9 mouse cellular contexts compared by ENCODE assay signal in genomic region chr10:94210718-94211618, GRCm38 (mm10). TPM values are rescaled to one million over a fixed set of nuclear protein-coding genes. Genes with fewer than 3 reads are reported as not detected.
DNase-seq lines count a peak whose midpoint lies in the region; ATAC-seq and TF ChIP-seq lines count a peak whose summit lies in the region.
"Had no signal": no experiment of that assay in that cellular context is flagged by ENCODE, and none has a peak within 500 bp of the region (broad histone marks: within the 10 kb centered on the region; RNA-seq: fewer than 3 reads in every experiment).

No protein-coding gene starts in this region.

- H3K4me1 ChIP-seq in neural tube, embryonic 12.5 days, result 0 out of 2 replicates have a peak, but pooled peaks cover 4% of the 10 kb centered on the region
- H3K4me1 ChIP-seq in hindbrain, embryonic 14.5 days (replicated peaks; ENCODE audit: control insufficient read depth, insufficient read depth, low read length), result 0 out of 2 replicates have a peak, but pooled peaks cover 5% of the 10 kb centered on the region

- intact Hi-C loops in gastrocnemius, adult 2 months (cut with DNase I), result no loop called here

- peaks cover 38% of the 10 kb centered on the region for H3K36me3 ChIP-seq in neural tube, embryonic 12.5 days
- H3K36me3 ChIP-seq in hindbrain, embryonic 14.5 days (replicated peaks; ENCODE audit: control insufficient read depth, insufficient read depth), result peaks cover 38% of the 10 kb centered on the region

- H3K27me3 ChIP-seq in neural tube, embryonic 12.5 days (replicated peaks), result no peaks in the 10 kb centered on the region
- H3K27me3 ChIP-seq in hindbrain, embryonic 14.5 days (ENCODE audit: control insufficient read depth, insufficient read depth, low read length), result no peaks in the 10 kb centered on the region

- no peak for DNase-seq in gastrocnemius, adult 2 months
- no peak for DNase-seq in gastrocnemius, postnatal 10 days
- DNase-seq in neural tube, embryonic 10.5 days (ENCODE audit: extremely low spot score, low spot score), result no peak
- peak; percentile 75 for DNase-seq in hindbrain, embryonic 14.5 days (ENCODE audit: low spot score)
- DNase-seq in retina, embryonic 14.5 days (ENCODE audit: low spot score), result peak; percentile 46
- no peak for DNase-seq in kidney, postnatal 4 days
- no peak for DNase-seq in c-Kit-positive CD71-positive TER-119-positive erythroid progenitor cells, embryonic 14.5 days (ENCODE audit: low spot score)
- DNase-seq: gastrocnemius, postnatal 36 days had no signal

- no peaks in the 10 kb centered on the region for H3K9me3 ChIP-seq in neural tube, embryonic 12.5 days
- H3K9me3 ChIP-seq in hindbrain, embryonic 14.5 days (ENCODE audit: control insufficient read depth, low read length), result no peaks in the 10 kb centered on the region

- H3K27ac ChIP-seq in gastrocnemius, adult 2 months, result no peak overlapping the region
- no peak overlapping the region for H3K27ac ChIP-seq in neural tube, embryonic 12.5 days
- peak overlapping the region; percentile 53 for H3K27ac ChIP-seq in hindbrain, embryonic 14.5 days

- TF ChIP-seq CTCF in gastrocnemius, adult 2 months (IDR thresholded peaks at IDR 0.05), result peak; percentile 38

- 70% methylated on average over 6 of the region's 6 CpGs for WGBS in neural tube, embryonic 12.5 days
- WGBS in hindbrain, embryonic 14.5 days, result 55% methylated on average over 6 of the region's 6 CpGs

- no peak overlapping the region for H3K4me2 ChIP-seq in neural tube, embryonic 12.5 days (replicated peaks)
- H3K4me2 ChIP-seq in hindbrain, embryonic 14.5 days (replicated peaks), result no peak overlapping the region

- no peak overlapping the region for H3K4me3 ChIP-seq in gastrocnemius, adult 2 months
- H3K4me3 ChIP-seq in neural tube, embryonic 12.5 days, result no peak overlapping the region
- H3K4me3 ChIP-seq in hindbrain, embryonic 14.5 days (replicated peaks; ENCODE audit: low read length), result no peak overlapping the region

- no peak overlapping the region for H3K9ac ChIP-seq in neural tube, embryonic 12.5 days
- no peak overlapping the region for H3K9ac ChIP-seq in hindbrain, embryonic 14.5 days

- peak; percentile 53; the same call in 1 of the 2 replicates for ATAC-seq in neural tube, embryonic 12.5 days (ENCODE audit: low FRiP score, low read depth)
- ATAC-seq in hindbrain, embryonic 14.5 days (ENCODE audit: low FRiP score), result peak; percentile 85

RNA-seq across cellular contexts. Expression of gene Ndufa12, which starts 12.4 kb away (rescaled TPM):
- 100 to 1,000 TPM; 596 to 744 TPM for total RNA-seq in gastrocnemius, adult 2 months (2021)
- 100 to 1,000 TPM; 515 to 526 TPM for total RNA-seq in gastrocnemius, postnatal 10 days (2021)
- 431 and 444 TPM in 2 replicates for polyA plus RNA-seq in neural tube, embryonic 12.5 days (2016; fragmentation: Nextera tagmentation; extraction: Ambion mirVana)
- 424 and 441 TPM in 2 replicates for polyA plus RNA-seq in hindbrain, embryonic 14.5 days (2014; fragmentation: Nextera tagmentation; extraction: Ambion mirVana)

Comparison
In these comparisons a context has a peak if more than half of its experiments do, and no peak if none do; other contexts are left out.
1. DNase-seq: peak in hindbrain, embryonic 14.5 days (single experiment) and retina, embryonic 14.5 days (single experiment); none in gastrocnemius, adult 2 months (single experiment), gastrocnemius, postnatal 10 days (single experiment), neural tube, embryonic 10.5 days (single experiment), kidney, postnatal 4 days (0 of 2) and c-Kit-positive CD71-positive TER-119-positive erythroid progenitor cells, embryonic 14.5 days (single experiment).